Mouse (Mus musculus) intestine, embryonic 14.5 days (tissue): ENCODE measurements at regions not wholly inside any gene's neighbourhood (a gene's known extent, or its start where the extent isn't known, plus 50 kb on each side); places are given as distances from the start of the nearest gene placed in this dataset.

Experiments used
- ATAC-seq: fragments of 200-750 bp; cut with Nextera tagmentation; replicated peaks from 2 replicates; pipeline ENCODE4 v1.8.0; 2017; ENCODE audit warnings: low read depth, moderate number of reproducible peaks, moderate TSS enrichment, moderate library complexity; ENCODE audit not compliant: low FRiP score, low TSS enrichment
- DNase-seq: peaks from one replicate; pipeline ENCODE4 v3.0.0-alpha.2; 2018; ENCODE audit warnings: low spot score
- H3K27ac ChIP-seq: fragments of 300-500 bp; sonication (generic); 2 replicates; pipeline ENCODE4 v1.5.1; 2014; ENCODE audit warnings: low read depth, mild to moderate bottlenecking, control low read depth
- H3K27me3 ChIP-seq: fragments of 300-500 bp; sonication (generic); replicated peaks from 2 replicates; pipeline ENCODE4 v1.6.1; 2014; ENCODE audit warnings: low read length, control low read depth; ENCODE audit not compliant: control insufficient read depth, insufficient read depth
- H3K36me3 ChIP-seq: fragments of 300-500 bp; sonication (generic); 2 replicates; pipeline ENCODE4 v1.6.1; 2014; ENCODE audit warnings: low read length, control low read depth; ENCODE audit not compliant: control insufficient read depth, insufficient read depth
- H3K4me1 ChIP-seq: fragments of 300-500 bp; sonication (generic); replicated peaks from 2 replicates; pipeline ENCODE4 v1.6.1; 2014; ENCODE audit warnings: low read length, control low read depth, mixed read lengths; ENCODE audit not compliant: control insufficient read depth, insufficient read depth
- H3K4me2 ChIP-seq: fragments of 300-500 bp; sonication (generic); 2 replicates; pipeline ENCODE4 v1.6.1; 2014; ENCODE audit warnings: low read length
- H3K4me3 ChIP-seq: fragments of 300-500 bp; sonication (generic); 2 replicates; pipeline ENCODE4 v1.5.1; 2014; ENCODE audit warnings: low read depth, low read length, control low read depth, mixed read lengths
- H3K9ac ChIP-seq: fragments of 300-500 bp; sonication (generic); 2 replicates; pipeline ENCODE4 v1.6.1; 2014; ENCODE audit warnings: mild to moderate bottlenecking, low read length
- H3K9me3 ChIP-seq: fragments of 300-500 bp; sonication (generic); 2 replicates; pipeline ENCODE4 v1.6.1; 2016; ENCODE audit warnings: low read length, control low read depth; ENCODE audit not compliant: control insufficient read depth
- WGBS: fragments of 180-500 bp; shearing (Covaris S2); extraction: QIAGEN DNeasy Blood & Tissue Kit; methylation state at CpG from one replicate; pipeline ENCODE4 v1.1.7; 2014; 5-methylcytosine and 5-hydroxymethylcytosine counted together

GRCm38 (mm10) chr12:12746852-12747454, 194.8 kb downstream of the Mycn start:
- ATAC-seq (no peak), DNase-seq (no peak)
- Histone ChIP-seq H3K4me2 (no peak overlapping the region), H3K9ac (no peak overlapping the region), H3K4me1 (no peaks in the 10 kb centered on the region), H3K36me3 (no peaks in the 10 kb centered on the region), H3K27ac (no peak overlapping the region), H3K4me3 (no peak overlapping the region), H3K27me3 (no peaks in the 10 kb centered on the region), H3K9me3 (no peaks in the 10 kb centered on the region)
- 58% methylated on average over 4 of the region's 4 CpGs for WGBS

DNA sequence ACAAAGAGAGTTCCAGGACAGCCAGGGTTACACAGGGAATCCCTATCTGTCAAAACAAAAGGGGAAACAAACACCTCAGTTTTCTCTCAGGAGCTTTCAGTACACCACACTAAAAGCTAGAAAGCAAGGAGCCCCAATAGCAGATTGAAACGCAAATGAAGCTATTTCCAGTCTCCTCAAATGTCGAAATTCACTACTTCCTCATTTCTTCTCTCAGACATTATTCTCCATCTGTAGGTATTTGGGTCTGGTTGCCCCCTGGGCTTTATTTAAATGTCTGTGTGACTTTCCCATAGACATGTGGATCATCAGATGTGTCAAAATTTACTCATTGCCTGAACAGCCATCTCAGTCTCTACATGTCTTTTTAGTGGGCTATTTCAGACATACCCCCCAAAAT, 197.2 kb downstream of the Mycn start:
- H3K9me3 ChIP-seq: no peaks in the 10 kb centered on the region
- H3K4me2 ChIP-seq: no peak overlapping the region
- H3K36me3 ChIP-seq: no peaks in the 10 kb centered on the region
- H3K4me3 ChIP-seq: no peak overlapping the region
- 0 out of 2 replicates have a peak, but pooled peaks cover 1% of the 10 kb centered on the region for H3K4me1 ChIP-seq
- 67% methylated on average over 2 of the region's 2 CpGs for WGBS
- DNase-seq: no peak
- H3K27me3 ChIP-seq: no peaks in the 10 kb centered on the region
- no peak overlapping the region for H3K27ac ChIP-seq
- ATAC-seq: no peak
- no peak overlapping the region for H3K9ac ChIP-seq

- no peaks in the 10 kb centered on the region for H3K9me3 ChIP-seq
- H3K4me3 ChIP-seq: no peak overlapping the region
- no peaks in the 10 kb centered on the region for H3K27me3 ChIP-seq
- no peak overlapping the region for H3K9ac ChIP-seq
- ATAC-seq (0 out of 2 replicates have a peak, but pooled peaks have one; percentile 40), DNase-seq (no peak)
- 24% methylated on average over 12 of the region's 12 CpGs for WGBS
- H3K4me2 ChIP-seq: 0 out of 2 replicates have a peak overlapping the region, but pooled peaks have one; percentile 2
- H3K4me1 ChIP-seq: peaks cover 15% of the 10 kb centered on the region; the same call in 1 of the 2 replicates
- no peaks in the 10 kb centered on the region for H3K36me3 ChIP-seq
- H3K27ac ChIP-seq: no peak overlapping the region
These were observed 202.9 kb downstream of the Mycn start for GRCm38 (mm10) chr12:12738631-12739331.

GRCm38 (mm10) chr12:12725797-12726196, 215.9 kb downstream of the Mycn start:
- Histone ChIP-seq H3K27me3 (no peaks in the 10 kb centered on the region), H3K9me3 (no peaks in the 10 kb centered on the region), H3K9ac (no peak overlapping the region), H3K4me2 (no peak overlapping the region), H3K36me3 (no peaks in the 10 kb centered on the region), H3K4me3 (no peak overlapping the region), H3K27ac (no peak overlapping the region), H3K4me1 (peaks cover 3% of the 10 kb centered on the region; the same call in 1 of the 2 replicates)
- DNase-seq: no peak
- no peak for ATAC-seq
- 29% methylated on average over 9 of the region's 9 CpGs for WGBS

- Histone ChIP-seq H3K27ac (no peak overlapping the region), H3K9me3 (no peaks in the 10 kb centered on the region), H3K36me3 (no peaks in the 10 kb centered on the region), H3K4me3 (no peak overlapping the region), H3K27me3 (no peaks in the 10 kb centered on the region), H3K9ac (no peak overlapping the region), H3K4me2 (no peak overlapping the region), H3K4me1 (peaks cover 3% of the 10 kb centered on the region; the same call in 1 of the 2 replicates)
- 22% methylated on average over 13 of the region's 13 CpGs for WGBS
- no peak for DNase-seq
- no peak for ATAC-seq
These were observed 216.6 kb downstream of the Mycn start for GRCm38 (mm10) chr12:12725075-12725474.

DNA sequence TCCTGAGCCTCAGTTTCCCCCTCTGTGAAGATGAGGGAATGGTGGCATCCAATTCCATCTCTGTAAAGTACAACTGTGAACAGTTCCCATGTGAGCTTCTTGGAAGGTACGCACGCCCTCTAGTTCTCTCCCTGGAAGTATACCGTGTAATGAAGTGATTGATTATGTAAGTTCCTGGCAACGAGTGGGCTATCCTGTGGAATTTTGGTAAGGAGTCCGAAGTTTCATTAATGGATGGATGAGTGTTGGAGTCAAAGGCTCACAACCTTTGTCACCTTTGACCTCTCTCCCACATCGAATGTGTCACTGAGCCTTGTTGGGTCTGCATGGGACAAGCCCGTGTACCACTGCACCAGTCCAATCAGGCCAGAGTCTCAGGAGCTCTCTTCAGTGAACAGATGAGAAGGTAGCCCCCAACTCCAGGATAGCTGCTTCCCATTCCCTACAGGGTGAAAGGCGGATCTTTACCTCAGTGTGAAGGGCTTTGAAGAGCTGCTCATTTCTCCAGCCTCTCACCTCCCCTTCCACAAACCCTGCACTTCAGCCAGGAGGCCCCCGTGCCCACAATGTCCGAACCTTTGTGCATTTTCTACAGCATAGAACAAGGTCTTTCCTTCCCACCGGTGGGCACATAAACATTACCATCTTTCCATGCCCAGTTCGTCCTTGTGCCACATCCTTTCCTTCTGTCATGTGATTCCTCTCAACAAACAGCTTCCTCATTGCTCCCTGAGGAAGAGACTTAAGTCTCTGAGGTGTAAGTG, 217.8 kb downstream of the Mycn start:
- Histone ChIP-seq H3K27me3 (no peaks in the 10 kb centered on the region), H3K9me3 (no peaks in the 10 kb centered on the region), H3K36me3 (no peaks in the 10 kb centered on the region), H3K4me2 (no peak overlapping the region), H3K4me1 (peaks cover 3% of the 10 kb centered on the region; the same call in 1 of the 2 replicates), H3K9ac (no peak overlapping the region), H3K4me3 (no peak overlapping the region), H3K27ac (no peak overlapping the region)
- DNase-seq (no peak), ATAC-seq (no peak)
- WGBS: 80% methylated on average over 12 of the region's 12 CpGs

DNA sequence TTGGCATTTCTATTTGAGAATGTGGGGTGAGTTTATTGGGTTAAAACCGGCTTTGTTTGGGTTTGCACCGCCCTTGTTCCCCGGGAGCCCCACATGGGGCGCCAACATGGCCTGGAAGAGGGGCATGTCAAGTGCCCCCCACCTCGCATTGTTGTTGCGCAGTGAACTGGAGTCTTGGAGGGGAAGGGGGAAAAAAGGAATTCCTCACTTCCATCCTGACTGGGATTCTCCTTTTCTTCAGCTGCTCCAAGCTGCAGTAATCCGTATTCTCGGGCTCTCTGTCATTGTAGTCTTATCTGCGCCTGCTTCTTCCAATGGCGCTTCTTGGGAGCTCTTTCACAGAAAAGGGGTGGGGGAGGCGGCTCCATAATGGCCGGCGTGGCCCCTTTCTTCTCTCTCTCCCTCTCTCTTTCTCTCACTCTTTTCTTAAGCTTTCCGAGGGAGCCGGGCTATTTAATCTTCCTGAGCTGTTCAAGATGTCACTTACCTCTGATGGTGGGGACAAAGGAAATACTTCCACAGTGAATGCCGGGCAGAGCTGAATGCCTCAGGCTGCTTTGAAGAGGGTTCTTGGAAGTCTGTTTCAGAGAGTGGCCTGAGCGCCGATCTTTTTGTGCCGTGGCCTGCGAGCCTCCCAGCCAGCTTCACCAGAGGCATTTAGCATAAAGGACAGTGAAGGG, 218.6 kb downstream of the Mycn start:
- DNase-seq (no peak), ATAC-seq (no peak)
- Histone ChIP-seq H3K4me1 (peaks cover 3% of the 10 kb centered on the region; the same call in 1 of the 2 replicates), H3K36me3 (no peaks in the 10 kb centered on the region), H3K4me3 (no peak overlapping the region), H3K9me3 (no peaks in the 10 kb centered on the region), H3K27me3 (no peaks in the 10 kb centered on the region), H3K9ac (no peak overlapping the region), H3K27ac (no peak overlapping the region), H3K4me2 (no peak overlapping the region)
- 84% methylated on average over 20 of the region's 20 CpGs for WGBS

DNA sequence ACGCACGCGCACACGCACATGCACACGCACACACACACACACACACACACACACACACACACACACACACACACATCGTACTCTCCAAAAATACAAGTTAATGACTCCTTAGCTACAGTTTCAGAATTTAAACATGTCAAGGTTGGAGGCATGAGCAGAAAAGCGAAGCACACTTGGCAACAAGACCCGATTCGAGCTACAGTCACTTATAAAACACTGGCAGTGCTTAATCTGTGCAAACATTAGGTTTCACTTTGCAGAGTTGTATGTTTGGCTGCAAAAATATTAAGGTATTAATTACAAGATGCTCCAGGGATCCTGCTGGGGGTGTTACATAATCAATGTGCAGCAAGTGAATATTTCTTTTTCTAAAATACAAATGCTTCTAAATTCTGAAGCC, 225.0 kb downstream of the Mycn start:
- 93% methylated on average over 9 of the region's 9 CpGs for WGBS
- ATAC-seq: no peak
- Histone ChIP-seq H3K4me1 (no peaks in the 10 kb centered on the region), H3K27me3 (no peaks in the 10 kb centered on the region), H3K27ac (no peak overlapping the region), H3K4me3 (no peak overlapping the region), H3K9ac (no peak overlapping the region), H3K4me2 (no peak overlapping the region), H3K36me3 (no peaks in the 10 kb centered on the region), H3K9me3 (no peaks in the 10 kb centered on the region)
- DNase-seq: no peak
